Mouse (Mus musculus) kidney, postnatal 10 days (tissue): ENCODE data around the gene Gipc2.

ENCODE experiments used
- DNase-seq: peaks from one replicate; pipeline ENCODE4 v3.0.0; 2021; ENCODE audit warnings: mixed read lengths

Gipc2 gene

DNA sequence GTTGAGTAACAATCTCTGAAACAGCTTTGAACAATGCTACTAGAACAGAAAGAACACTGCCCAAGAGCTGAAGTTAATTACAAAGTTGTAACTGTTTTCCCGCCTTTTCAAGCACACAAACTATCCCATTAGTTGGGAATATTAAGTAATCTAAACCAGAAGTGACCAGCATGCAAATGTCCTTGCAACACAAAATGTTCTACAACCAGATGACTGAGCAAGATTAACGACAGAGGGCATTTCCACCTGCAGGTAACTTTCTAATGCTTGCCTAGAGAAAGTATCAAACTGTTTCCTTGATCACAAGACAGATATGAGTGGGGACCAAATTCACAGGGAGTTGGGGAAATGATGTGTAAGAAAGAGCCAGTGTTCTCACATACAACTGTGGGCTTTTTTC, 101.9 kb downstream of the Gipc2 start:
- DNase-seq, result no peak

DNA sequence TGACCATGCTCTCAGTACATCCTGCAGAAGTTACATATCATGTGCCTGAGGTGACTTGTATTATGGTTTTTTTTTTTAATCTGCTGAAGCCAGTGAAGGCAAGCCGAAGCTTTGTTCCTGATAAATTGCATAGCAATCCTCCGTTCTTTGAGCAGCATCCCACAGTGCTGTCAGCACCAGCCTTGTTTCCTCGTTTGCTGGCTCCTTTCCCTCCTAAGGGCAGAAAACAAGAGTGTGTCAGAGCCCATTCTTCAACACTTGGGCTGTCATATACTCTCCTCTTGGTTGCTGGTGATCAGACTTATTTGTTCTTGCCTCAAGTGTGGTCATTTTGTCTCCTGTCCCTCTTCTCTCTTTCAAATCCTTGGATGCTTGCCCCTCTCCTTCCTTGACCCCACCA, 103.2 kb downstream of the Gipc2 start:
- DNase-seq, result no peak

DNA sequence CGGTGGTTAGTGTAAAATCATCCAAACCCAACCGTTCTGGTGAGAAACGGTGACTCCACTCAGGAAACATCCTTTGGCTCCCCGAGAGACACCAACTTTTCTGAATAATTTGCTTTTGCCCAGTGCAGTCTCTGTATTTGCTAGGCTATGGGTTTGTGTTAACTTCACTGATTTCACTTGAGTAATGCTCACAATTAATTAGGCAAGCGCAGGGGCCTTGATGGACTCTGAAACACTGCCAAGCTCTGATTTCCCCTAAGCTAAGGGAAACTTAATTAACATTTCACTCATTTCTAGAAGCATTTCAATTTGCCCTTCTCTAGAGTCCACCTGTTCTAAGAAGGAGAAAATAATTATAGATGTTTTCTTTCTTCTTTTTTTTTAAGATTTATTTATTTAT, 104.9 kb downstream of the Gipc2 start:
- no peak for DNase-seq

GRCm38 (mm10) chr3:152058235-152058634, 107.8 kb downstream of the Gipc2 start:
- no peak for DNase-seq

GRCm38 (mm10) chr3:152054260-152054659, 111.8 kb downstream of the Gipc2 start:
- DNase-seq, result no peak

GRCm38 (mm10) chr3:152051959-152052358, 114.1 kb downstream of the Gipc2 start:
- no peak for DNase-seq

GRCm38 (mm10) chr3:152047914-152048313, 118.1 kb downstream of the Gipc2 start:
- no peak for DNase-seq

- no peak for DNase-seq
Measured at GRCm38 (mm10) chr3:152046895-152047294, 119.1 kb downstream of the Gipc2 start.
